Mouse (Mus musculus) frontal cortex, postnatal 36 days (tissue): Measurements from ENCODE around the gene Zmym6.
A peak's percentile ranks its signal among the peaks of the same experiment; 100 is the strongest.

Experiments used
- DNase-seq, 2 experiments: peaks; one replicate each; pipeline ENCODE4 v3.0.0; 2022; ENCODE audit warnings: low spot score in 2 of 2

The Zmym6 gene

DNA sequence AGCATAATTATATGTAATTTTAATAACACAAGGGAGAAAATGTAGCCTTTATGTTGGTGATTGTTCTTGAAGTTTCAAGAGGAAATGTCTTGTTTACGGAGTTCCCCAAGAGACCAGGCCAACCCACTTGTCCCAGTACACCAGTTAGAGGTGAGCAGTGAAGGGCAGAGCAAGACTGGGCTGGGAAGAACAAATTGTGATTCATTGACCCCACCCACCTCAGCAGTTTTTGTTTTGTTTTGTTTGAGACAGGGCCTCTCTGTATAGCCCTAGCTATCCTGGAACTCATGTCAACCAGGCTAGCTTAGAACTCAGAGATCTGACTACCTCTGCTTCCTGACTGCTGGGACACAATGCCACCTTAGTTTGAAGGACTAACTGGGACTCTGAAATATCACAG, 47.1 kb downstream of the Zmym6 start:
- no peak for DNase-seq

DNA sequence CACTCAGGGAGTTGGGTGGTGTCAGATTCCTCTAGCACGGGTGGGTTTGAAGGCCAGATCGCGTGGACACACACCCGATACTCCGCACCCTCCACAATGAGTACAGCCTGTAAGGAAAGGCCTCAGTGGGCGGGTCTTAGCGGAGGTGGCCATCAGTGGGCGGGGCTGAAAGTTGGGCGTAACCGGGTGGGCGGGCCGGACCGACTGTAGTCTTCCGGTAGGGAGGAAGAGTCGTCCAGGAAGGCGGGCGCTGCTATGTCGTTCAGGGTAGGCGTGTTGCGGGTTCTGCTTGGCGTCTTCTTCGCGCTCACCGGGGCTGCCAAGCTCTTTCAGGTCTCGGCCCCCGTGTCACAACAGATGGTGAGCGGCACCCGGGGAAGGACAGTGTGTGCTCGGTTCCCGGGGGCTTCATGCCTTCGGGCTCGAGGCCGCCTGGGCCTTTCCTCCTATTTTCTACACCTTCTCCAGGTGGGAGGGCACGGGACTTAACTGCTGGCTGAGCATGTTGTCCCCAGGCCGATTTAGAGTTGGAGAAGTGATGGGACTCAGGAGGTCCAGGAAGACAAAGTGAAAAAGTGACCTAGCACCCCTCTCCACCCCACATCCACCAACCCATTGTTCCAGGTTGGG, 48.8 kb downstream of the Zmym6 start:
- peak; percentile 34 to 54 for DNase-seq

DNA sequence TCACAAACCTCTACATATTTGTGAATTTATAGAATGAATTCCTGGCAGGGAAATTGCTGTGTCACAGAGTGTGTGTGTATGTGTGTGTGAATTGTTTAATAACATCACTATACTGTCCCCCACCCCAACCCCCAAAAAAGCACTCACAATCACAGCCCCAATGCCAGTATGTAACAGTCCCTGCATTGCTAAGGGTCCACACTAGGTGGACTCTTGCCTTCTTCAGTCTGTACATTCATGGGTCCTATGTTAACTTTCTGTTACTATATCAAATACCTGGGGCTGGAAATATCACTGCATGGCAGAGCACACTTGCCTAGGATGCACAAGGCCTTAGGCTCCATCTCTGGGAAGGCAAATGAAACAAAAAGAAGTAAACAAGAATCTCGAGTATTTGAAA, 57.5 kb downstream of the Zmym6 start:
- DNase-seq = no peak

DNA sequence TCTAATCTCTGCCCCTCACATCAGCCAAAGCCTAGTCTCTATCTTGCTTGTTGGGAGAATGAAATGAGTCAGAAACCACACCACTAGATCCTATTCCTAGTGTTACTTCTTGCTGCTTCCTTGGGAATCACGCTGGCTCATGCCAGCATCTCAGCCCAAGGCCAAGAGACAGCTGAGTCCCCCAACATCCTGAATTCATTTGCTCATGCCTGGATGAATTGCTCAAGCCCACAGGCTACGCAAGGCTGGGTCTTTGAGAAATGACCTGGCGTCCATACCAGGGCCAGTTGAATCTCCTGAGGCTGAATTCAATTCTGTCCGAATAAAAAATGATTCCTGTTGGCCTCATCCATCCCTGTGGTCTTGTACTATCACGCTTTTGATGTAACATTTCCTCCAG, 60.4 kb downstream of the Zmym6 start:
- DNase-seq = no peak

DNA sequence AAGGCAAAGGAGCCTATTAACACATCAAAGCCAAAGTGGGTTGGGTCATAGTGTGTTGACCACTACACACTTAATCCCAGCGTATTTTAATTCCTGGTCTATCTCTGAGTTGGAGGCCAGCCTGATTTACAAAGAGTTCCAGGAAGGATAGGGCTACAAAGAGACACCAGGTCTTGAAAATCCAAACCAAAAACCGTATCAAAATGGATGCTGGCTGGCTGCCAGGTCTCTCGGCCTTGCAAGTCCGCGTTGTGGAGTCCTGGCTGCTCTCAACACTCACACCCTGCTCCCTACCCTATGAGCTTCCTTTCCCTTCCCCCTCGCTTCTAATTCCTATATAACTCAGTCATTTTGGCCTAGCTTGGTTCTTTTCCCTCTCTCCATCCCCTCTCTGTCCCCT, 61.3 kb downstream of the Zmym6 start:
- DNase-seq = no peak

DNA sequence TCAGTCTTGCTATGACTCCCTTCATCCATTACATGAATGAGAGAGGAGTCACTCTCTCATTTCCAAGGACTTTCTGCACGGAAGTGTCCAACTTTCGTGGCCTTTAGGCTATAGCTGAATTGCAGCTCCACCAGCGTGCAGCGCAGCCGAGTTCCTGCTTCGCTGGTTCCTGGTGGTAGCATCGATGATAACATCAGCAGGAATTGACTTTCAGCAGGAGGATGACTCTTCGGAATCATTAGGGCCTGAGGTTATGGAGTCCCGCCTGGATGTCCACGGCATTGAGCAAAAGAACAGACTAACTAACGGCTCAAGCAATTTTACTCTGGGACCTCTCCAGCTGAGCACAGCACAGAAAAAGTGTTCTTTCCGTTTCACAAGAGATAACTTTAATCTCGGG, 72.8 kb downstream of the Zmym6 start:
- DNase-seq = no peak

DNA sequence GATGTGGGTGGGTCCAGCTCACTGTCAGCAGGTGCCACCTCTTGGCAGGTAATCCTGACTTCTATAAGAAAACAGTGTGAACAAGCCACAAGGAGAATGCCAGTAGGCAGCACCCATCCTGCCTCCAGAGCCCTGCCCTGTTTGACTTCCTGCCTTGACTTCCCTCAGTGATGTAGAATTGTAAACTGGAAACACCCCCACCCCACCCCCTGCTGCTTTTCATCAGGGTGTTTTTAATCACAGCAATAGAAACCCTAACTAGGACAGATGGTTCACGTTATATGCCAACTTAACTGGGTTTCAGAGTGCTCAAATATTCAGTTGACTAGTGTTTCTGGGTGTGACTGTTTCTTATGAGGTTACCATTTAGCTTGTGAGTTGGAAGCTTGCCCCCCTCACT, 76.2 kb downstream of the Zmym6 start:
- DNase-seq = no peak

DNA sequence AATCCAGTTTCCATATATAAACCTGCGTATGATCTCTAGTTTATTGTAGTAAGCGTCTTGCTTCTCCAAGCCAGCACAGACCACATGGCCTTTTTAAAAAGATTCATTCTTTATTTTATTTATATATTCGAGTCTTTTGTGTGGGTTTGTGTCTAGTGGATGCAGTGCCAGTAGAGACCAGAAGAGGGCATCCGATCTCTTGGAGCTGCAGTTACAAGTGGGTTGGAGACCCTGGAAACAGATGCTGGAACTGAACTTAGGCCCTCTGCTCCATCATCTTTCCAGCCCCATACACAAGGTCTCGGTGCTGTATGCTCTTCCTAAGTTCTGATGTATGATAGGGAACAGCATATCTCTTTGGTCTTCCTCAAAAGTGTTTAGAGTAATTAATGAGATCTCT, 78.6 kb downstream of the Zmym6 start:
- DNase-seq = no peak

DNA sequence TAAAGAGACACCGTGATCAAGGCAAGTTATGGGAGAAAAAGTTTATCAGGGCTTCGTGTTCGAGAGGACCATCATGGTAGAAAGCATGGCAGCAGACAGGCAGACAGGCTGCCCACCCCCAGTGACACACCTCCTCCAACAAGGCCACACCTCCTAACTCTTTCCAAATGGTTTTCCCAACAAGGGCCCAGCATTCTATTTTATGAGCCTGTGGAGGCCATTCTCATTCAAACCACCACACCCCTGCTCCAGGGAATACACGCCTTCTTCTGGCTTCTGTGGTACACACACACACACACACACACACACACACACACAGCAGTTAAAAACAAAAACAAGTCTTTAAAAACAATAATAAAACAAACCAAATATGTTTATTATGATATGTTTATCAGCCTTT, 80.6 kb downstream of the Zmym6 start:
- DNase-seq = no peak

DNA sequence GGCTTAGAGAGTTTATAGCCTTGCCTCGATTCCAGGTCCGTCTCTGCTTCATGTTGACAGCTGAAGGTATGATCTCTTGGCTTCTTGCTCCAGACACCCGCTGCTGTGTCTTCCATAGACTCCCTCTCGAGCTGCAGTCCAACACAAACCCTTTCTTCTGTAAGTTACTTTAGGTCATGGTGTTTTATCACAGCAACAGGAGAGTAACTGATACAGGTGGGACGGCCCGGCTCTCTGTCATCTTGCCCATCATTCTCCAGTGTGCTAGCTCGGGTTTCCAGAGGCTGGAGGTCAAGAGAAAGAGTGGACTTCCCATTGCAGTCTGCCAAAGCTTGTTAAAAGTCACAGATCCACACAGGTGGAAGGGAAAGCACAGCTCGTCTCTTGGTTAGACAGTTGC, 86.7 kb downstream of the Zmym6 start:
- DNase-seq = no peak

DNA sequence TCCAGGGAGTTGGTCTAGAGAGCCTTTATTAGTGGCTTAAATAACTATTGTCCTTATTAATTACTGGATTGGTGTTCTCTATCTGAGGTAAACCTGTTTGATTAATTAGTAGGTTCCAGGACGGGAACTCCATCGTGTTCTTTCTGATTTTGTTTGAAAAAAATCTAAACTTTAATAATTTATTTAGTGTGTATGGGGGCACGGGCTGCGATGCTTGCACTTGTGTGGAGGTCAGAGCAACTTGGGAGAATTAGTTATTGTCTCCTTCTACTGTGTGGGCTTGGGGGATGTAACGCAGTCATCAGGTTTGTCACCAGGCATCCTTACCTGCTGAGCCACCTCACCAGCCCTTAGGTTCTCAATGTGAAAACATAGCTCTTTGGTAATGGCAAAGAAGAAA, 89.9 kb downstream of the Zmym6 start:
- DNase-seq = no peak

DNA sequence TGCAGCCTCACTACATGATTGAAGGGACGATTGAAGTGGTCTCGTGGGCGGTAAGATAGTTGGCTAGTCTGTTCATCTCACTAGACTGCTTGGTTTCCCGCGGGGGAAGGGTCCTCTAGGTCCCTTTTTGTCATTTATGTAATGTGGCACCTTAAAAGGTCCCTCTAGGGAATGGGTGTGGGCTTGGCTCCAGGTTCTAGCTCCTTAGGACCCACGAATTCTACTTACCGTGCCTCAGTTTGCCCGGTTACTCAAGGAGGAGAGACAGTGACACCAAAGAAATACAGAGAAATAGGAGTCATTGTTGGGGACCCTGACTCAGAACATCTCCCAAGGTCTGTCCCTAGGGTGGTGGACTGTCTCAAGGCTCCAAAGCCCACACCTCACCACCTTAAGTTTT, 90.5 kb downstream of the Zmym6 start:
- peak in 1 of 2 experiments; percentile 8 for DNase-seq

DNA sequence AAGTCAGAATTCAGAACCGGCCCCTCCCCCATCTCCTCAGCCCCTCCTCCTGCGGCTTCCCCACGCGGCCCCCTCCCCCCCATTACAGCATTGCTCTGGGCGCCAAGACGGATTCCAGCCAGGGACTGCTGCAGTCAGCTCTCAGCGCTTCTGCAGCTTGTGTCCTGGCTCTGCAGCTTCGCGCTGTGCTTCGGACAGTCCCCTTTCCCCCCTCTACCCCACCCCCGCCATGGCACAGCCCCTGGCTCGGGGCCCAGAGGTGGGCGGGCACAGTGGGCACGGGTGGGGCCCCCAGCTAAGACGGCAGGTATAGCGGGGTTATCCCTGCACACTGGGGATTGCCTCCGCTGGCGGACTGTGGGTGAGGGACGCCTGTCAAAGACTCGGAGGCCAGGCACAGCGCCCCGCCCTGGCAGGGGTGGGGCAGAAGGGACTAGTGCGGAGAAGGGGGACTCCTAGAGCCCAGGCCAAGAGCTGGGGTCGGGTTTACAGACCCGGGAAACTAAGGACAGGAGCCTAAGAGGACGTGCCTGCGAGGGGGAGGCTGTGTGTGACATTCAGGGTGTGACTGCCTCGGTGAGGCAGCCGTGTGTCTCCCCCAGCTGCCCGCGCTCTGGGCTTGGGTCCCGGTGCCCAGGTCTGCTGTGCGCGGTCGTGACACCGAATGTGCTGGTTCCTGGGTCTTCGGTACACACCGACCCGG, 91.2 kb downstream of the Zmym6 start:
- peak; percentile 66 to 75 for DNase-seq

DNA sequence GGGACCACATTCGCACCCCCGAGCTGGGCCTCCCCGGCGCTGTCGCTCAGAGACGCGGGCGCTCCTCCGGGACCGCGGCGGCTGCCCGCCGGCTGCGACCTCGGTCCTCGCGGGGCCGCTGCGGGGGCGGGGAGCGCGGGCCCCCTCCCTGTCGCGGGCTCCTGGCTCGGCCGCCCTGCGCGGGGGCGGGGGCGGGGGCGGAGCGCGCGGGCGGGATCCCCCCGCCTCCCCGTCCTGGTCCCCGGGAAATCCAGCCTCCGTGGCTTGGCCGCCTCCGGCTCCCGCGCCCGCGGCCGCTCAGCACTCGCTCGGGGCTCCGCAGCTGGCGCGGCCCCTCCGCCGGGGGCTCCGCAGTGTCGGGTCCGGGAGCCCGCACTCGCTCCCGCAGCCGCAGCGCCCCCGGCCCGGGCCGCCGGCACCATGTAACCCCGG, 91.7 kb downstream of the Zmym6 start, which contains the start of gene Dlgap3:
Dlgap3 (plus strand) TSS at position 291 of the 432 bp plus-strand sequence.
- peak in 1 of 2 experiments; percentile 23 for DNase-seq

DNA sequence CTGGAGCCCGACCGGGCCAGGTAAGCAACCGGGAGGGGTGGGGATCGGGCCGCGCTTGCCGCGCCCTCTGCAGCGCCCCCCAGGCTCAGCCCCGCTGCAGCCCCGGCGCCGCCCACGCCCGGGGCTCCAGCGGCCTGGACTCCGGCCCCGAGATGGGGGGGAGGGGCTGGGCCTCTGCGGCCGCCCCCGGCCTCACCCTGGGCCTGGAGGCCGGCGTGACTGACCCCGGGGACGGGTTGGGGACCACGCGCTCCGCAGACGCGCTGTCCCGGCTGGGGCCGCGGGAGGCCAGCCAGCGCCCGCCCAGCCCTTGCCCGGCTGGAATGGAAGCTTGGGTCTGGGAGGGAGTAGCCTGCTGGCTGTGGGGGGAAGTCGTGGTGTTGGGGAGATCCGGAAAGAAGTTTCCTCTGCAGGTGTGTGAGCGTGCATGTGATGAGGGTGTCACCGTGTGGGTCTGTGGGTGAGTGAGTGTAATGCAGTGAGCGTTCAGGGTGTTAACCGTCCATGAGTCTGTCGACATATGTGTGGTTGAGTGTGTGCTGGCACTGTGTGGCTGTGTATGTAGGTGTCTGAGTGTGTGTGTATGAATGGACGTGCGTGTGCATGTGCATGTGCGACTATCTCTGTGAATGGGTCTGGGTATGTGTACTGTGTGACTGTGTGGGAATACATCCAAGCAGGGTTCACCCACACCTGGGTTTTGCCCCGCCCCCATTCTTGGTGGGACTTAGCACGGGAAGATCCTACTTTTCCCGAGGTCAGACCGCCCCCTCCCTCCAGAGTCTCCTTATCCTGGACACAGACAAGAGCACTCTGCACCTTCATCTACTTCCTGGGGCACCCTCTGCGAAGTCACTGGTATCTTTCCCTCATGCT, 92.4 kb downstream of the Zmym6 start:
- peak; percentile 45 to 63 for DNase-seq

DNA sequence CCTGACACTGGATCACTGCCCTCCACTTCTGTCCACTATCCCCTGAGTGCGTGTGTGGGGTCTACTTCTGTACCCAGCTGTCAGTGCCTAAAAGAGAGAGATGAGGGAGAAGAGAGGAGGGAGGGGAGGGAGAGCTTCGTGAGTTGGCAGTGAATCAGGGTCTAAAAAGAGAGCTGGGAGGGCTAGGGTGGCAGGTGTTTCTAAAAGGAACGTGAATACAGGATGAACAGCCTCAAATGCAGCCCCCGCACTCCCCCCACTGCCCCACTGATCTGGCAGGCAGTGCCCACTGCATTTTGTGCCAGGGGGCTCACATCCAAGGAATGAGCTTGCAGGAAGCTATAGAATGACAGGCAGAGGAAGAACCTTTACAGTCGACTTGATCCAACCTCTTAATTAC, 93.7 kb downstream of the Zmym6 start:
- peak; percentile 84 for DNase-seq

DNA sequence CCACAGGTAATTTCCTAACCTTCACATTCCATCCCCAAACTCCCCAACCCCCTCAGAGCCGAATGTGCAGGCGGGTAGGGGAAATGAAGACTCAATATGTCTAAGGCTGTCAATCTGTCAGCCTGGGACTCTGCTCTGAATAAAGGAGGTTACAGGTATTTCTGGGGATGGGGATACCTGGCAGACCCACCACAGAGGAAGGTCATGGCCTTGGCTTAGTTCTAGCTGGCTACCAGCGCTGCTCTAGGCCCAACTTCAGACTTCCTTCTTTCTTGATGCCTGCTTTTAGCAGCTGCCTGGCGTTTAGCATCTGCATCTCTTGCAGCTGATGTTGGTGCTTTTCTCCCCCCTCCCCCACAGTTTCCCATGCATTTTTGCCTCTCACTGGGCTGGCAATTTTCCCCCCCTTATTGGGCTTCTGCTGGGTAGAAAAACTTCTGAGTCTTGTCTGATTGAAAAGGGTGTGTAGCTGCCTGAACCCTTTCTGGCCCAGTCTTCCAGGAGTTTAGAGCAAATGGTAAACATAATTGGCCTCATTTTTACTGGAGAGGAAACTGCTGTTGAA, 94.2 kb downstream of the Zmym6 start:
- peak in 1 of 2 experiments; percentile 24 for DNase-seq

DNA sequence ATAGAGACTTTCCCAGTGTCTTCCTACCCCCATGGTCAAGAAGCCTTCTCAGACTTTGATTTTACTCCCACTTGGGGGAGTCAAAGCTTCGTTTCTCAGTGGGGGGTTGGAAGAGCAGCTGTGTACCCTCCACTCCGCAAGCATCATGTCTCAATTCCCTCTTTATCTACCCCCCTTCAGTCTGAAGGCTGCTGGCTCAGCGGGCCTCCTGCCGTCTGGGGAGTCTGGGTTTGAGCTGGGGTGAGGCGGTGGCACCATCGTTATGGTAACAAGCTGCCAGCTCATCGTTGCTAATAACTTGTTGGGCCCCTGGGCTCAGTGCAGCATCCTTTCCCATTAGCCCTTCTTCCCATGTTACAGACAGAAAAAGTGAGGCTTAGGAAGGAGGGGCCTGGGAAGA, 94.9 kb downstream of the Zmym6 start:
- DNase-seq = peak in 1 of 2 experiments; percentile 34

DNA sequence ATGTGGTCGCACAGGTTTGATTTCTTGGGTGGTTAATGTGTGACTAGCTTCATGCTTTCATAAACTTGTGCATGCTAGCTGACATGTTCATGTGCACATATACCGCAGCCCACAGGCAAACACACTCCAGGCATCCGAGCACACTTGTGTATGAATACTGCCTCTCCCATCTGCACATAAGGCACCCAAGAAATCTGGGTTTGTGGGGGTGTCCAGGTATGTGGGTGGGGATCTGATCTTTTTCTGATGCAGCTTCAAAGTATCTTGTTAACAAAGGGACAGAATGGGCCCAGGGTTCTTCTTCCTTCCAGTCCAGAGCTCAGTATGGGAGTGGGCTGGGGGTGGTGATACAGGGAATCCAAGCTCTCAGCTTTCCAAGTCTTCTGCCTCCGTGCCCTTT, 95.4 kb downstream of the Zmym6 start:
- DNase-seq = peak; percentile 50 to 70

DNA sequence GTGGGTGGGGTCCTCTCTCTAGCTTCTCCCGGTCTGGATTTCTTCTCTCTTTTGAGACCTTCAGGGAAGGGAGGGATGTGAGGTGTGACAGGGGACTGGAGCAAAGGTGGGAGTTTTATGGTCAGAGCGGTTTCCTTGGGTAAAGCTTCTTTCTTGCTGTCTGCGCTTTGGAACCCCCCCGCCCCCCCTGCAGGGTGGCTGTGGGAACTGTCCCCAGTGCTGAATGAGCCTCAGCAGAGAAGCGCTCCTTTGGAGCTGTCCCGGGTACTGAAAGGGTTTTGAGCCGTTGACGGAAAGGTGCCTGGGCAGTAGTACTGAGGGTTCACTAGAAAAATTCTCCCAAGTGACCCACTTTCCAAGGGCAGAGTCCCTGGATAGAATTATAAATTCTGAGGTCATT, 96.3 kb downstream of the Zmym6 start:
- DNase-seq = peak in 1 of 2 experiments; percentile 28
